Mouse (Mus musculus): ENCODE measurements at regions not wholly inside any gene's neighbourhood (a gene's known extent, or its start where the extent isn't known, plus 50 kb on each side); places are given as distances from the start of the nearest gene placed in this dataset.

GRCm38 (mm10) chr12:69496341-69496904, 86.4 kb downstream of the Vcpkmt start:
- WGBS (ENCODE audit: insufficient replicate concordance), result 64% methylated on average over 6 of the region's 6 CpGs
- ATAC-seq (ENCODE audit: low read depth), result no peak
- no peak overlapping the region for H3K4me2 ChIP-seq (ENCODE audit: low read depth, low read length)

GRCm38 (mm10) chr12:69495776-69496175, 87.1 kb downstream of the Vcpkmt start:
- no peak for ATAC-seq (ENCODE audit: low read depth)
- H3K4me1 ChIP-seq (ENCODE audit: control insufficient read depth, low read depth, low read length), result no peaks in the 10 kb centered on the region
- no peaks in the 10 kb centered on the region for H3K9me3 ChIP-seq (replicated peaks; ENCODE audit: control insufficient read depth, low read length)
- H3K36me3 ChIP-seq (ENCODE audit: control insufficient read depth, insufficient read depth), result no peaks in the 10 kb centered on the region
- H3K9ac ChIP-seq (ENCODE audit: low read depth, low read length), result no peak overlapping the region
- no peak overlapping the region for H3K27ac ChIP-seq (ENCODE audit: low read length)
- H3K27me3 ChIP-seq (ENCODE audit: control insufficient read depth, insufficient read depth, low read depth, low read length), result no peaks in the 10 kb centered on the region
- no peak overlapping the region for H3K4me2 ChIP-seq (ENCODE audit: low read depth, low read length)
- no peak overlapping the region for H3K4me3 ChIP-seq (ENCODE audit: low read depth, low read length)
- WGBS (ENCODE audit: insufficient replicate concordance), result 18% methylated on average over 5 of the region's 5 CpGs

More at GRCm38 (mm10) chr12:69496341-69496904, 86.4 kb downstream of the Vcpkmt start:
- Histone ChIP-seq H3K36me3 (ENCODE audit: control insufficient read depth, insufficient read depth) (no peaks in the 10 kb centered on the region), H3K9me3 (replicated peaks; ENCODE audit: control insufficient read depth, low read length) (no peaks in the 10 kb centered on the region), H3K4me1 (ENCODE audit: control insufficient read depth, low read depth, low read length) (no peaks in the 10 kb centered on the region; the same call in 1 of the 2 replicates), H3K27ac (ENCODE audit: low read length) (no peak overlapping the region), H3K27me3 (ENCODE audit: control insufficient read depth, insufficient read depth, low read depth, low read length) (no peaks in the 10 kb centered on the region), H3K9ac (ENCODE audit: low read depth, low read length) (no peak overlapping the region), H3K4me3 (ENCODE audit: low read depth, low read length) (no peak overlapping the region)

- ATAC-seq (ENCODE audit: low read depth), result no peak
- Histone ChIP-seq H3K36me3 (ENCODE audit: control insufficient read depth, insufficient read depth) (no peaks in the 10 kb centered on the region), H3K27me3 (ENCODE audit: control insufficient read depth, insufficient read depth, low read depth, low read length) (no peaks in the 10 kb centered on the region), H3K4me1 (ENCODE audit: control insufficient read depth, low read depth, low read length) (no peaks in the 10 kb centered on the region), H3K4me2 (ENCODE audit: low read depth, low read length) (no peak overlapping the region), H3K9me3 (replicated peaks; ENCODE audit: control insufficient read depth, low read length) (no peaks in the 10 kb centered on the region), H3K27ac (ENCODE audit: low read length) (no peak overlapping the region), H3K4me3 (ENCODE audit: low read depth, low read length) (no peak overlapping the region), H3K9ac (ENCODE audit: low read depth, low read length) (no peak overlapping the region)
- WGBS (ENCODE audit: insufficient replicate concordance), result 71% methylated on average over 8 of the region's 8 CpGs
Observed at GRCm38 (mm10) chr12:69494648-69495047, 88.2 kb downstream of the Vcpkmt start.

GRCm38 (mm10) chr12:69489686-69490085, 93.1 kb downstream of the Vcpkmt start:
- H3K27ac ChIP-seq (ENCODE audit: low read length), result no peak overlapping the region
- WGBS (ENCODE audit: insufficient replicate concordance), result 65% methylated on average over 10 of the region's 10 CpGs
- H3K4me2 ChIP-seq (ENCODE audit: low read depth, low read length), result no peak overlapping the region
- peaks cover 5% of the 10 kb centered on the region for H3K4me1 ChIP-seq (ENCODE audit: control insufficient read depth, low read depth, low read length)
- H3K36me3 ChIP-seq (ENCODE audit: control insufficient read depth, insufficient read depth), result no peaks in the 10 kb centered on the region
- H3K9ac ChIP-seq (ENCODE audit: low read depth, low read length), result no peak overlapping the region
- H3K27me3 ChIP-seq (ENCODE audit: control insufficient read depth, insufficient read depth, low read depth, low read length), result no peaks in the 10 kb centered on the region
- H3K4me3 ChIP-seq (ENCODE audit: low read depth, low read length), result no peak overlapping the region
- no peaks in the 10 kb centered on the region for H3K9me3 ChIP-seq (replicated peaks; ENCODE audit: control insufficient read depth, low read length)
- no peak for ATAC-seq (ENCODE audit: low read depth)

GRCm38 (mm10) chr12:69486903-69487302, 95.9 kb downstream of the Vcpkmt start:
- H3K9me3 ChIP-seq (replicated peaks; ENCODE audit: control insufficient read depth, low read length), result no peaks in the 10 kb centered on the region
- H3K27ac ChIP-seq (ENCODE audit: low read length), result no peak overlapping the region
- no peak for ATAC-seq (ENCODE audit: low read depth)
- H3K4me1 ChIP-seq (ENCODE audit: control insufficient read depth, low read depth, low read length), result peaks cover 5% of the 10 kb centered on the region
- no peak overlapping the region for H3K4me2 ChIP-seq (ENCODE audit: low read depth, low read length)
- H3K4me3 ChIP-seq (ENCODE audit: low read depth, low read length), result no peak overlapping the region
- WGBS (ENCODE audit: insufficient replicate concordance), result 56% methylated on average over 8 of the region's 8 CpGs
- no peaks in the 10 kb centered on the region for H3K27me3 ChIP-seq (ENCODE audit: control insufficient read depth, insufficient read depth, low read depth, low read length)
- H3K36me3 ChIP-seq (ENCODE audit: control insufficient read depth, insufficient read depth), result no peaks in the 10 kb centered on the region
- no peak overlapping the region for H3K9ac ChIP-seq (ENCODE audit: low read depth, low read length)

- Histone ChIP-seq H3K4me3 (ENCODE audit: low read depth, low read length) (no peak overlapping the region), H3K9ac (ENCODE audit: low read depth, low read length) (no peak overlapping the region), H3K4me1 (ENCODE audit: control insufficient read depth, low read depth, low read length) (peaks cover 5% of the 10 kb centered on the region), H3K27me3 (ENCODE audit: control insufficient read depth, insufficient read depth, low read depth, low read length) (no peaks in the 10 kb centered on the region), H3K4me2 (ENCODE audit: low read depth, low read length) (no peak overlapping the region), H3K27ac (ENCODE audit: low read length) (no peak overlapping the region), H3K9me3 (replicated peaks; ENCODE audit: control insufficient read depth, low read length) (no peaks in the 10 kb centered on the region), H3K36me3 (ENCODE audit: control insufficient read depth, insufficient read depth) (no peaks in the 10 kb centered on the region)
- 26% methylated on average over 14 of the region's 14 CpGs for WGBS (ENCODE audit: insufficient replicate concordance)
- no peak for ATAC-seq (ENCODE audit: low read depth)
Observed at GRCm38 (mm10) chr12:69485652-69486651, 96.9 kb downstream of the Vcpkmt start.

- no peaks in the 10 kb centered on the region for H3K36me3 ChIP-seq (ENCODE audit: control insufficient read depth, insufficient read depth)
- 59% methylated on average over 3 of the region's 3 CpGs for WGBS (ENCODE audit: insufficient replicate concordance)
- H3K4me2 ChIP-seq (ENCODE audit: low read depth, low read length), result no peak overlapping the region
- H3K27ac ChIP-seq (ENCODE audit: low read length), result no peak overlapping the region
- peaks cover 7% of the 10 kb centered on the region for H3K4me1 ChIP-seq (ENCODE audit: control insufficient read depth, low read depth, low read length)
- H3K27me3 ChIP-seq (ENCODE audit: control insufficient read depth, insufficient read depth, low read depth, low read length), result no peaks in the 10 kb centered on the region
- ATAC-seq (ENCODE audit: low read depth), result no peak
- H3K4me3 ChIP-seq (ENCODE audit: low read depth, low read length), result no peak overlapping the region
- H3K9me3 ChIP-seq (replicated peaks; ENCODE audit: control insufficient read depth, low read length), result no peaks in the 10 kb centered on the region
- H3K9ac ChIP-seq (ENCODE audit: low read depth, low read length), result no peak overlapping the region
Observed at GRCm38 (mm10) chr12:69481420-69481819, 101.4 kb downstream of the Vcpkmt start.

- H3K27me3 ChIP-seq (ENCODE audit: control insufficient read depth, insufficient read depth, low read depth, low read length), result no peaks in the 10 kb centered on the region
- no peak for ATAC-seq (ENCODE audit: low read depth)
- H3K9ac ChIP-seq (ENCODE audit: low read depth, low read length), result no peak overlapping the region
- no peaks in the 10 kb centered on the region for H3K9me3 ChIP-seq (replicated peaks; ENCODE audit: control insufficient read depth, low read length)
- peaks cover 2% of the 10 kb centered on the region; the same call in 1 of the 2 replicates for H3K4me1 ChIP-seq (ENCODE audit: control insufficient read depth, low read depth, low read length)
- H3K4me2 ChIP-seq (ENCODE audit: low read depth, low read length), result no peak overlapping the region
- H3K36me3 ChIP-seq (ENCODE audit: control insufficient read depth, insufficient read depth), result no peaks in the 10 kb centered on the region
- no peak overlapping the region for H3K27ac ChIP-seq (ENCODE audit: low read length)
- H3K4me3 ChIP-seq (ENCODE audit: low read depth, low read length), result no peak overlapping the region
- 39% methylated on average over 18 of the region's 18 CpGs for WGBS (ENCODE audit: insufficient replicate concordance)
Observed at GRCm38 (mm10) chr12:69476631-69477091, 104.4 kb upstream of the Gm9887 start.

- peaks cover 2% of the 10 kb centered on the region; the same call in 1 of the 2 replicates for H3K4me1 ChIP-seq (ENCODE audit: control insufficient read depth, low read depth, low read length)
Observed at GRCm38 (mm10) chr12:69476131-69476530, 103.9 kb upstream of the Gm9887 start.

More at GRCm38 (mm10) chr12:69476131-69476530, 103.9 kb upstream of the Gm9887 start:
- Histone ChIP-seq H3K4me2 (ENCODE audit: low read depth, low read length) (no peak overlapping the region), H3K4me3 (ENCODE audit: low read depth, low read length) (no peak overlapping the region), H3K36me3 (ENCODE audit: control insufficient read depth, insufficient read depth) (no peaks in the 10 kb centered on the region), H3K27me3 (ENCODE audit: control insufficient read depth, insufficient read depth, low read depth, low read length) (no peaks in the 10 kb centered on the region), H3K27ac (ENCODE audit: low read length) (no peak overlapping the region), H3K9me3 (replicated peaks; ENCODE audit: control insufficient read depth, low read length) (no peaks in the 10 kb centered on the region), H3K9ac (ENCODE audit: low read depth, low read length) (no peak overlapping the region)
- no peak for ATAC-seq (ENCODE audit: low read depth)
- WGBS (ENCODE audit: insufficient replicate concordance), result 47% methylated on average over 4 of the region's 4 CpGs

All from liver, embryonic 16.5 days (tissue).